Mouse (Mus musculus) liver, adult 2 months (tissue): ENCODE measurements around the gene Fmnl3. TPM values are rescaled to one million over a fixed set of nuclear protein-coding genes. Genes with fewer than 3 reads are reported as not detected.

Experiments used
- DNase-seq: peaks from one replicate; pipeline ENCODE4 v3.0.0-alpha.2; 2011; ENCODE audit warnings: low read depth, low spot score; ENCODE audit errors: extremely low read depth
- H3K27ac ChIP-seq: fragments of 200-500 bp; replicated peaks from 2 replicates; pipeline ENCODE4 v1.5.1; 2012; ENCODE audit warnings: low read depth, mild to moderate bottlenecking, control low read depth, inconsistent platforms, low read length; ENCODE audit not compliant: insufficient read depth
- H3K27me3 ChIP-seq: fragments of 200-500 bp; 2 replicates; pipeline ENCODE4 v1.6.1; 2012; ENCODE audit warnings: mild to moderate bottlenecking, moderate library complexity, low read length, inconsistent platforms; ENCODE audit not compliant: control insufficient read depth, insufficient read depth
- H3K36me3 ChIP-seq: fragments of 200-500 bp; 2 replicates; pipeline ENCODE4 v1.6.1; 2012; ENCODE audit warnings: low read length, inconsistent platforms; ENCODE audit not compliant: control insufficient read depth, insufficient read depth
- H3K4me1 ChIP-seq: fragments of 200-500 bp; 2 replicates; pipeline ENCODE4 v1.6.1; 2011; ENCODE audit warnings: low read length; ENCODE audit not compliant: control insufficient read depth, insufficient read depth
- H3K4me3 ChIP-seq: fragments of 200-500 bp; 2 replicates; pipeline ENCODE4 v1.5.1; 2011; ENCODE audit warnings: low read depth, mild to moderate bottlenecking, control low read depth, low read length, moderate library complexity; ENCODE audit not compliant: insufficient read depth
- H3K79me2 ChIP-seq: fragments of 200-500 bp; 2 replicates; pipeline ENCODE4 v1.6.1; 2012; ENCODE audit warnings: inconsistent platforms, mild to moderate bottlenecking, low read length, moderate library complexity; ENCODE audit not compliant: control insufficient read depth, insufficient read depth
- H3K9ac ChIP-seq: fragments of 200-500 bp; 2 replicates; pipeline ENCODE4 v1.6.1; 2012; ENCODE audit warnings: low read depth, mild to moderate bottlenecking, control low read depth, inconsistent platforms, low read length
- CTCF ChIP-seq: fragments of 200-500 bp; IDR thresholded peaks from 2 replicates; pipeline ENCODE4 v1.5.1; 2011; ENCODE audit warnings: low read depth, low read length, control low read depth
- POLR2A ChIP-seq: fragments of 200-500 bp; IDR thresholded peaks from 2 replicates; pipeline ENCODE4 v1.6.1; 2011; ENCODE audit warnings: low read length, control low read depth; ENCODE audit not compliant: insufficient read depth; ENCODE audit errors: extremely low read depth
- WGBS: fragments of 180-500 bp; shearing (Covaris S2); methylation state at CpG from one replicate; pipeline ENCODE4 v1.1.7; 2018; 5-methylcytosine and 5-hydroxymethylcytosine counted together
- polyA plus RNA-seq: library from polyadenylated mRNA; depleted of rRNA; stranded (reverse); fragments of >200 nt; gene quantifications from 2 replicates; pipeline ENCODE4 v1.2.3, GENCODE M21; 2012
- total RNA-seq: library from RNA; depleted of rRNA; stranded (reverse); fragments of >200 nt; gene quantifications from 2 replicates; pipeline ENCODE4 v1.2.3, GENCODE M21; 2014

Gene Fmnl3
- total and polyA plus RNA-seq, 2 experiments, result 1.3 to 2.2 TPM

- Histone ChIP-seq H3K36me3 (peaks cover 24% of the 10 kb centered on the region), H3K4me3 (no peak overlapping the region), H3K9ac (peak overlapping the region; percentile 51), H3K27me3 (no peaks in the 10 kb centered on the region), H3K79me2 (peaks cover 60% of the 10 kb centered on the region), H3K27ac (peak overlapping the region; percentile 40), H3K4me1 (peaks cover 45% of the 10 kb centered on the region)
- 15% methylated on average over 15 of the region's 15 CpGs for WGBS
- peak; percentile 79 for DNase-seq
- TF ChIP-seq POLR2A (no peak), CTCF (no peak)
Observed at GRCm38 (mm10) chr15:99399503-99400245, 29.4 kb upstream of the Fmnl3 start.

DNA sequence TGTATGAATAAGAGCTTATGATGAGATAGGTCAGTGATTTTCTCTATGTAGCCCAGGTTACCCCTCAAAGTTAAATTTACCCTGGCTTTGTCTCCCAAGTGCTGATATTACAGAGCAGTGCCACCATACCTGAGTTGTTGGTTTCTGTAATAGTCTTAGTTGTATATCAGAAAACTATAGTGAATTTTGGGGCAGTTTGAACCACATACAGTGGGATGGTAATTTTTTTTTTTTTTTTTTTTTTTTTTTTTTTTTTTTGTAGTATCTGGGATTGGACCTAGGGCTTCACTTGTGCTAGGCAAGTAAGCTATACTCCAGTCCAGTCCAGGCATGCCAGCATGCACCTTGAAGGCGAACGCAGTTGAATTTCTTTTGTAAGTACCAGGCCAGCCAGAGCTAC lies 27.3 kb upstream of the Fmnl3 start:
- Histone ChIP-seq H3K27me3 (no peaks in the 10 kb centered on the region), H3K27ac (0 out of 2 replicates have a peak overlapping the region, but pooled peaks have one; percentile 11), H3K4me3 (no peak overlapping the region), H3K4me1 (peaks cover 38% of the 10 kb centered on the region), H3K9ac (peak overlapping the region; percentile 51; the same call in 1 of the 2 replicates), H3K36me3 (peaks cover 7% of the 10 kb centered on the region), H3K79me2 (peaks cover 53% of the 10 kb centered on the region)
- WGBS, result 42% methylated on average over 2 of the region's 2 CpGs
- TF ChIP-seq POLR2A (no peak), CTCF (no peak)
- DNase-seq, result no peak

DNA sequence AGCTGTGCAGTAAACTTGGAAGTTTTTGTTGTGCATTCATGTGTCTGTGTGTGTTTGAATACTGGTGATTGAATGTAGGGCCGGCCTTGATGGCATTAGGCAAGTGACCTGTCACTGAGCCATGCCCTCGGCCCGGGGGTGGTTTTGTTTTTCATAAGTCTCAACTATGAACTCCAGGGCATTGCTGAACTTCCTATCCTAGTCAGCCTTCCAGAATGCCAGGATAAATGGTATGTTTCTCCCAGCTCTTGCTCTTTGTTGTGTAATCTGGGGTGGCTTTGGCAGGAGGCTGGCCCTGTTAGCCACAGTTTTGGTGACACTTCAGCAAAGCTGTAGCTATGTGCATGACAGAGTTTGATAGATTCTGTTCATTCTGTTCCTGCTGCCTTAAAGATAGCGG lies 26.6 kb upstream of the Fmnl3 start:
- peaks cover 46% of the 10 kb centered on the region for H3K79me2 ChIP-seq
- peaks cover 3% of the 10 kb centered on the region for H3K36me3 ChIP-seq
- DNase-seq, result peak; percentile 99
- peak overlapping the region; percentile 41 for H3K9ac ChIP-seq
- WGBS, result 3% methylated on average over 4 of the region's 4 CpGs
- H3K27ac ChIP-seq, result peak overlapping the region; percentile 86
- TF ChIP-seq CTCF, result no peak
- no peak for TF ChIP-seq POLR2A
- H3K27me3 ChIP-seq, result no peaks in the 10 kb centered on the region
- peak overlapping the region; percentile 71; the same call in 1 of the 2 replicates for H3K4me3 ChIP-seq
- peaks cover 34% of the 10 kb centered on the region for H3K4me1 ChIP-seq

DNA sequence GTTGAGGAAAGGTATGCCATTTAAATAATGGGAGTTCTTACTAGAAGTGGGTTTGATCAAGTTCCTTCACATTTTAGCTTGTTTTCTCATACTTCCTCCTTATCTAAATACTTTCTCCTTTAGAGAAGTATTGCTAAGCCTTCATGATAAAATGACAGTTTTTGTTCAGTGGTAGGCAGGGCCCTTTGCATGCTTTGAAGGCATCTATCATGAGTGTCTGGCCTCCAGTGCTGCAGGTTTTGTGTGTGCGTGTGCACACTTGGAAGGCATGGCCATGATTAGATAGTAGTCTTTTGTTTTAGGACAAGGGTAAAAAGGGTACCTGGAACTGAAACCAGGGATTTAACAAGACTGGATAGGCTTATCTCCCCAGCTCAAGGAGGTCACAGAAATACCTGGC lies 26.2 kb upstream of the Fmnl3 start:
- Histone ChIP-seq H3K79me2 (peaks cover 46% of the 10 kb centered on the region), H3K27ac (peak overlapping the region; percentile 86), H3K36me3 (peaks cover 2% of the 10 kb centered on the region), H3K27me3 (no peaks in the 10 kb centered on the region), H3K4me1 (peaks cover 37% of the 10 kb centered on the region), H3K9ac (peak overlapping the region; percentile 41), H3K4me3 (peak overlapping the region; percentile 71)
- DNase-seq, result no peak
- TF ChIP-seq CTCF (no peak), POLR2A (no peak)
- WGBS, result 4% methylated on average over 1 of the region's 1 CpGs

DNA sequence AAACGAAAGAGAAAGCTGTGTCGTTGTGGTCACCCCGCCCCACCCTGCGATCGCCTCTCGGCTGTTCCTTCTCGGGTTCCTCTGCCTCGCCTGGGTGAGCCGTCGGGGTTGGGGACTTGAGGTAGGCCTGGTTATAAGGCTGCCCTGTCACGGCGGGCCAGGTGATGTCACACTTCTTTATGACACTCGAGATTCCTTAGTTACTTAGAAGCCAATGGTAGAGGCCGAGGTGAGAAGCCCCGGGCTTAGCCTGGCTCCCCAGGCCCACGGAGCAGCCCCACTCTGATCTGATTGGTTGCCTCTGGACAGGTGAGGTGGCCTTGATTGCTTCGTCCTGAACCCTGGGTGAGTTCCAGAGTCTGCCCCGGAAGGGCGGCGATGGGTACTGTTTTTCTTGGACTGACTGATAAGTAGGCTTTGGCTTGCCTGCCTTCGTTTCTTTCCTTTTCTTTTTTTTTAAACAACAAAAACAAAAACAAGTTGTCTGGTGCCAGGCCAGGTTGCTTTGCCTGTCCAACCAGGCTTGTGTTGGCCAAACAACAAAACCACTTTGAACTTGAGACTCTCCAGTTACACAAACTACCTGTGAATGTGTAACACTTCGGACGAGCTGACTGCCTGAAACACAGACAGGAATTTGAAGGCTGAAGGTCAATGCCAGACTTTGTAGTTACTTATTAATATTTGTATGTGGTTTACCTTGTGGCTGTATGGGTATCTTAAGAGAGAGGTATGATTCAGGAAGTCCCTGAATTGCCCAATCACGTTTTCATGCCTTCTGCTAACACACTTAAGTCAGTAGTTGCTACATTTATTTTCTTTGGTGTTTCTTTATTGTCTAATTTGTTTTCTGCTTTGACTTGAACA lies 23.3 kb upstream of the Fmnl3 start:
- Histone ChIP-seq H3K9ac (peak overlapping the region; percentile 95), H3K4me1 (peaks cover 17% of the 10 kb centered on the region), H3K36me3 (no peaks in the 10 kb centered on the region), H3K27me3 (no peaks in the 10 kb centered on the region), H3K79me2 (peaks cover 24% of the 10 kb centered on the region), H3K4me3 (peak overlapping the region; percentile 89), H3K27ac (peak overlapping the region; percentile 95)
- WGBS, result under 1% methylated on average over 24 of the region's 24 CpGs
- TF ChIP-seq CTCF, result no peak
- 0 out of 2 replicates have a peak, but pooled peaks have one; percentile 57 for TF ChIP-seq POLR2A
- DNase-seq, result peak; percentile 100
